Mouse (Mus musculus): ENCODE measurements around the gene Ftl1.

GRCm38 (mm10) chr7:45465112-45465511 is 5.4 kb upstream of the Ftl1 start:
- no peak for TF ChIP-seq POLR2A (IDR thresholded peaks at IDR 0.05; ENCODE audit: low read depth, low read length)
- no peak for TF ChIP-seq CTCF (IDR thresholded peaks at IDR 0.05; ENCODE audit: borderline replicate concordance, insufficient read depth, low read length)
